Mouse (Mus musculus) limb, embryonic 11.5 days (tissue): ENCODE results near the gene Fam83c. TPM values are rescaled to one million over a fixed set of nuclear protein-coding genes. Genes with fewer than 3 reads are reported as not detected.

Experiments used
- ATAC-seq: fragments of 200-750 bp; cut with Nextera tagmentation; 2 replicates; pipeline ENCODE4 v1.8.0; 2017; ENCODE audit warnings: low read depth; ENCODE audit not compliant: insufficient number of reproducible peaks, low FRiP score, low TSS enrichment
- DNase-seq: peaks from one replicate; pipeline ENCODE4 v3.0.0-alpha.2; 2015; ENCODE audit warnings: low spot score
- H3K27ac ChIP-seq: fragments of 300-500 bp; sonication (generic); replicated peaks from 2 replicates; pipeline ENCODE4 v1.5.1; 2014; ENCODE audit warnings: low read depth, mild to moderate bottlenecking, low read length
- H3K27me3 ChIP-seq: fragments of 300-500 bp; sonication (generic); 2 replicates; pipeline ENCODE4 v1.6.1; 2014; ENCODE audit warnings: mild to moderate bottlenecking, low read length, mixed read lengths; ENCODE audit not compliant: control insufficient read depth, insufficient read depth
- H3K36me3 ChIP-seq: fragments of 300-500 bp; sonication (generic); 2 replicates; pipeline ENCODE4 v1.6.1; 2014; ENCODE audit warnings: mild to moderate bottlenecking, low read length, moderate library complexity, mixed read lengths; ENCODE audit not compliant: control insufficient read depth, insufficient read depth
- H3K4me1 ChIP-seq: fragments of 300-500 bp; sonication (generic); 2 replicates; pipeline ENCODE4 v1.6.1; 2014; ENCODE audit warnings: low read length, mixed read lengths; ENCODE audit not compliant: control insufficient read depth, insufficient read depth
- H3K4me2 ChIP-seq: fragments of 300-500 bp; sonication (generic); 2 replicates; pipeline ENCODE4 v1.6.1; 2014; ENCODE audit warnings: low read depth, mild to moderate bottlenecking, moderate library complexity; ENCODE audit not compliant: severe bottlenecking
- H3K4me3 ChIP-seq: fragments of 300-500 bp; sonication (generic); 2 replicates; pipeline ENCODE4 v1.5.1; 2014; ENCODE audit warnings: low read depth, low read length
- H3K9ac ChIP-seq: fragments of 300-500 bp; sonication (generic); 2 replicates; pipeline ENCODE4 v1.6.1; 2014; ENCODE audit warnings: mild to moderate bottlenecking, low read length
- H3K9me3 ChIP-seq: fragments of 300-500 bp; sonication (generic); 2 replicates; pipeline ENCODE4 v1.6.1; 2016; ENCODE audit warnings: low read length; ENCODE audit not compliant: control insufficient read depth
- WGBS: fragments of 180-500 bp; shearing (Covaris S2); extraction: QIAGEN DNeasy Blood & Tissue Kit; methylation state at CpG from one replicate; pipeline ENCODE4 v1.1.7; 2014; 5-methylcytosine and 5-hydroxymethylcytosine counted together
- polyA plus RNA-seq: library from polyadenylated mRNA; unstranded; fragments of >200 nt; fragmentation: Nextera tagmentation; extraction: Ambion mirVana; gene quantifications from 2 replicates; pipeline ENCODE4 v1.2.1, GENCODE M21; 2014

The Fam83c gene
- polyA plus RNA-seq, 1 experiment from 2014 or later: 0.32 TPM

DNA sequence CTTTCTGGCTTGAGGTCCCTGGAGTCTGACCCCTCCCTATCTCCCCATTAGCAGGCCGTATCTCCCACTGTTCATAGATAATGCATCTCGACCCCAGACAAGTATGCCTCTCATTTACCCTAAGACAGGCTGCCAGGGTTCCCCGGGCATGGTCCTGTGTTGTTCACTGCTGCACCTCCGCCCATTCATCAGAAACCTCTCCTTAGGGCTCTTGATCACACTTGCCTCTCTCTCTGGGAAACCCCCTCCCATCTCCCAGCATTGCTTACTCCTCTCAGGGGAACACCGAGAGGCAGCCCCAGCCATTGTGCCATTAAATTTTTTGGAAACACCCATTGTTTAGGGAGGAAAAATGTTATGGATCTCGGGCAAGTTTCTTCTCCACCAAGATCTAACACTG lies 56.6 kb downstream of the Fam83c start:
- Histone ChIP-seq H3K9me3 (no peaks in the 10 kb centered on the region), H3K27me3 (peaks cover 24% of the 10 kb centered on the region), H3K4me1 (0 out of 2 replicates have a peak, but pooled peaks cover 4% of the 10 kb centered on the region), H3K9ac (no peak overlapping the region), H3K4me3 (no peak overlapping the region), H3K27ac (no peak overlapping the region), H3K36me3 (no peaks in the 10 kb centered on the region), H3K4me2 (no peak overlapping the region)
- DNase-seq (no peak), ATAC-seq (no peak)
- 73% methylated on average over 6 of the region's 6 CpGs for WGBS

DNA sequence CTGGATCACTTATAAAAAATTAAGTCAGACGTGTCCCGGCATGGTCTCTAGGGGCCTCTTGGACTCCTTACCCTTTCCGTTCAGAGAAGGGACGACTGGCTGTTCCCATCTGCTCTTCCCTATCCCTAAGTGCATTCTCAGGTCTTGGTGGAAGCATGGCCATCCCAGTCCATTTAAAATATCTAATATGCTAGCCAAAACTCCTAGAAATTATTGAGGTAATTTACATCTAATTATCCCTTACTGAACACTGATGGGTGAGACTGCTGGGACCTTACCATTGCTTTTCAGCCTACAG lies 57.0 kb downstream of the Fam83c start:
- WGBS: 85% methylated on average over 4 of the region's 4 CpGs
- Histone ChIP-seq H3K4me3 (no peak overlapping the region), H3K27ac (no peak overlapping the region), H3K9ac (no peak overlapping the region), H3K4me2 (no peak overlapping the region), H3K9me3 (no peaks in the 10 kb centered on the region), H3K4me1 (0 out of 2 replicates have a peak, but pooled peaks cover 4% of the 10 kb centered on the region), H3K36me3 (no peaks in the 10 kb centered on the region), H3K27me3 (peaks cover 24% of the 10 kb centered on the region)
- ATAC-seq (no peak), DNase-seq (no peak)

Other genes starting within 250 kb of the Fam83c start
- 22.8 and 24.2 TPM in 2 replicates for gene Gss, start 242.0 kb downstream of the Fam83c start, polyA plus RNA-seq
- gene Myh7b, start 223.6 kb downstream of the Fam83c start, polyA plus RNA-seq: 0.67 and 0.99 TPM in 2 replicates
- gene Trpc4ap, start 142.5 kb downstream of the Fam83c start, polyA plus RNA-seq: 142 and 143 TPM in 2 replicates
- 21.5 and 24.9 TPM in 2 replicates for gene Edem2, start 105.4 kb downstream of the Fam83c start, polyA plus RNA-seq
- gene Gm17581, start 99.0 kb downstream of the Fam83c start, polyA plus RNA-seq: not detected in 2 replicates
- 2.7 and 3.6 TPM in 2 replicates for gene Procr, start 83.7 kb downstream of the Fam83c start, polyA plus RNA-seq
- gene Mmp24, start 59.5 kb downstream of the Fam83c start, polyA plus RNA-seq: not detected in 2 replicates
- gene BC029722, start 15.4 kb downstream of the Fam83c start, polyA plus RNA-seq: 6.2 and 6.4 TPM in 2 replicates
- gene Eif6, start 7.9 kb downstream of the Fam83c start, polyA plus RNA-seq: 201 and 215 TPM in 2 replicates
- 60.4 and 82.2 TPM in 2 replicates for gene Uqcc1, start 95.5 kb upstream of the Fam83c start, polyA plus RNA-seq
- 0.33 TPM in 1 of 2 replicates, not detected in the other for gene Gm15557, start 105.9 kb upstream of the Fam83c start, polyA plus RNA-seq
- gene Gdf5, start 110.5 kb upstream of the Fam83c start, polyA plus RNA-seq: 18.4 and 23.3 TPM in 2 replicates
- 20.5 and 23.6 TPM in 2 replicates for gene Cep250, start 121.6 kb upstream of the Fam83c start, polyA plus RNA-seq
- 1.6 and 3.1 TPM in 2 replicates for gene 6430550D23Rik, start 173.1 kb upstream of the Fam83c start, polyA plus RNA-seq
- gene Ergic3, start 173.2 kb upstream of the Fam83c start, polyA plus RNA-seq: 178 and 188 TPM in 2 replicates
- gene Fer1l4, start 218.1 kb upstream of the Fam83c start, polyA plus RNA-seq: not detected in 2 replicates
- 3.7 and 3.9 TPM in 2 replicates for gene Spag4, start 230.3 kb upstream of the Fam83c start, polyA plus RNA-seq